Mouse (Mus musculus) olfactory bulb, adult 2 months (tissue): ENCODE results near the gene Vps8.

Experiments
- CTCF ChIP-seq: fragments of 200-500 bp; IDR thresholded peaks from 2 replicates; pipeline ENCODE4 v1.5.1; 2012; ENCODE audit warnings: low read depth, mild to moderate bottlenecking, low read length, moderate library complexity; ENCODE audit not compliant: insufficient read depth
- POLR2A ChIP-seq: fragments of 200-500 bp; IDR thresholded peaks from 2 replicates; pipeline ENCODE4 v1.6.1; 2012; ENCODE audit warnings: mild to moderate bottlenecking, low read depth, low read length, moderate library complexity; ENCODE audit not compliant: insufficient read depth

- TF ChIP-seq CTCF (no peak), POLR2A (no peak)
These were observed 55.5 kb downstream of the Vps8 start for GRCm38 (mm10) chr16:21478376-21478775.
